Mouse (Mus musculus) lung, postnatal 25 days (tissue): Measurements from ENCODE around the gene Adamts8.

ENCODE experiments used
- DNase-seq: peaks from one replicate; pipeline ENCODE4 v3.0.0; 2022; ENCODE audit warnings: low spot score

Adamts8 gene

DNA sequence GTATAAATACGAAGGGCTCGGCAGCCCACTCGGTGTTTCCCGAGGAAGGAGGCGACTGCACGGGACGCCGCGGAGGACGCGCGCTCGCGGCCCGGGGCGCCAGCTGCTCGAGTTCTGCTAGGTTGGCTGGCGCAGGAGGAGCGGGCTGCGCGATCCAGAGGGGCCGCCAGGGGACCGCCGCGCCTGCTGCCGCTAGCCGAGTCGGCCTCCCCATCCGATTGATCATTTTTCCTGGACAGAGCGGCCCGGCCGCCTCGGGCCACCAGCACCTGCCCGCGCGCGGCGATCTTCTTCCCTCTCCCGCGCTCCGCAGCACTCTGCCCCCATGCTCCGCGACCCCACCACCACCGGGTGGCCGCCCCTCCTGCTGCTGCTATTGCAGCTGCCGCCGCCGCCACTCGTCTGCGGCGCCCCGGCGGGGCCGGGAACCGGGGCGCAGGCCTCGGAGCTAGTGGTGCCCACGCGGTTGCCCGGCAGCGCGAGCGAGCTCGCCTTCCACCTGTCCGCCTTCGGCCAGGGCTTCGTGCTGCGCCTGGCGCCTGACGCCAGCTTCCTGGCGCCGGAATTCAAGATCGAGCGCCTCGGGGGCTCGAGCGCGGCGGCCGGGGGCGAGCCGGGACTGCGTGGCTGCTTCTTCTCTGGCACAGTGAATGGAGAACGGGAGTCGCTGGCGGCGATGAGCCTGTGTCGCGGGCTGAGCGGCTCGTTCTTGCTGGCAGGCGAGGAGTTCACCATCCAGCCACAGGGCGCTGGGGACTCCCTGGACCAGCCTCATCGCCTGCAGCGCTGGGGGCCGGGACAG is at the start of gene Adamts8:
Adamts8 (plus strand) TSS at position 51 of the 802 bp plus-strand sequence.
- DNase-seq: no peak

DNA sequence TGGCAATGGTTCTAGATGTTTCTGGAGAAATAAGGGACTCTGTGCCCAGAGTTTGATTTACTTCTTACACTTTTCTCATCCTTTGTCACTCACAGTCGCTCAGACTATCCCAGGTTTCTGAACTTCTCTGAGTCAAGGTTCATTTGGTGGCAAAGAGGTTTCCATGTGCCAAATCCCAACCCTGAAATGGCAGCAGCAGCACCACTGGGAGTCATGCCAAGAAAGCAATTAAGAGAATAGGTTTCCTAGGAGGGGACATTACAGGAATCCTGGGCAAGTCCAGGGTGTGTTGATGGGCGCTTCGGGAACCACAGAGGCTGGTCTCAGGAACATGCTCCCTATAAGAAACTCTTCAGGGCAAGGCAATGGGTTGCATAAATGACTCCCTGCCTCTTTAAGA is 46.7 kb upstream of the Adamts8 start:
- no peak for DNase-seq

DNA sequence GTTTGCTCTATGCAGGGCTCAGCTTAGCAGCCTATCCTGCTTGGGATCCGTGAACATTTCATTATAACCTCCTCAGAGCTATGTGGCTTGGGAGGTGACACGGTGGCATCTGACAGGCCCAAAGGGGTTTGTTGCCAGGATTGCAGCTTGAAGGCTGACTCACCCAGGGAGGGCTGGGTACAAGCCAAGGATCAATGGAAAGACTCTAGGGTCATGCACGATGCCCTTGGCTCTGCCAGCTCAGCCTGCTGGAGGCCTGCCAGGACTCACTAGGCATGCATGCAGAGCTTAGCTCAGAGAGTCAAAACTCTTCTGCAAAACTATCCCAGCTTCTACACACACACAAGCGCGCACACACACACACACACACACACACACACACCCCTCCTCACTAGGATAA is 45.6 kb upstream of the Adamts8 start:
- DNase-seq: peak; percentile 71

DNA sequence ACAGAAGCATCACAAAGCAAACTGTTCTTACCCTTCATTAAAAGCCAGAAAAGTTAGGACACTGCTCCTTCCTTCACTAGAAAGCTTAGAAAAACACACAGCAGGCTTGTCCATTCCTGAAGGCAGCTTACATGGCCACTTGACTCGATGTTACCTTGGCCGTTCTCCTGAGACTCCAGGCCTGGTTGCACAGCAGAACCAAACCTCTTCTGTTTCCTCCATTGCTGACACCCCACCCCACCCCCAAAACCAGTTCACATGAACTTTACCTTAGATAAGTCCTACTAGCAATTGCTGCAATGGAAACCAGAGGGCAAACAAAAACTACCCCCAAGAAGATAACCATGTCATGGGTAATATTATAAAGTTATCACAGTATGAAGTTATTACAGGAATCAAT is 45.2 kb upstream of the Adamts8 start:
- DNase-seq: no peak

DNA sequence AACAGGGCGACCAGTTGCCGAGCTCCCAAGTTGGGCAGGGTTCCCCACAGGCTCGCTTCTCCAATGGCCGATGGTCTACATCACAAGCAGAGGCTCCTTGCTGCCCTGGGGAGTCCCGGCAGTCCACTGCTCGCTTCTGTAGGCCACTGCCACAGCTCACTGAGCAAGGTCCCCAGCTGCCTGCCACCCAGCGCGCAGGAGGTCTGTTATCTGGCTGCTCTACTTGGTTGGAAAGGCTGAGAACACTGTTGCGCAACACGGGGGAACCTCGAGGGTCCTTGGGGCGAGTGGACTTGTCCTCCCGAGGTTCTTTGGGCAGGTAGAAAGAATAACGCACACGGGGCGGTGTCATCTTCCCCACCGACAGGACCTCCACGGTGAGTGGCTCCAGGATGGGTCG is 40.2 kb upstream of the Adamts8 start:
- no peak for DNase-seq

DNA sequence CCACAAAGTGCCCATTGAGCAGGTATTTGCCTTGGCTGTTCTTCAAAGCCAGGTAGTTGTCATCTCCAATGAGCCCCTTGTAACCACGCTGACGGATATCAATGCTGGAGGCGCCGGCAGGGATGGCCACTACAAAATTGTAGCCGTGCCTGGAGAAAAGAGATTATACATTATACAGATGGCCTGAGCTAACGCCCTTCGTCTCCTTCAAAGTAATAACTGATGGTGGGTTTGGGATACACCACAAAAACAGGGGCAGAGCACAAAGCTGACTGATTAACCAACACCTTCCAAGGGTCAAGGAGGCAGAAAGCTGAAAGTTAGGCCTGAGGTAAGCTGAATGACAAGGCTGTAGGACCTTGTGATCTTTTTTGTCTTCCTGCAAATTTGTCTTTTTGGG is 39.7 kb upstream of the Adamts8 start:
- DNase-seq: no peak

DNA sequence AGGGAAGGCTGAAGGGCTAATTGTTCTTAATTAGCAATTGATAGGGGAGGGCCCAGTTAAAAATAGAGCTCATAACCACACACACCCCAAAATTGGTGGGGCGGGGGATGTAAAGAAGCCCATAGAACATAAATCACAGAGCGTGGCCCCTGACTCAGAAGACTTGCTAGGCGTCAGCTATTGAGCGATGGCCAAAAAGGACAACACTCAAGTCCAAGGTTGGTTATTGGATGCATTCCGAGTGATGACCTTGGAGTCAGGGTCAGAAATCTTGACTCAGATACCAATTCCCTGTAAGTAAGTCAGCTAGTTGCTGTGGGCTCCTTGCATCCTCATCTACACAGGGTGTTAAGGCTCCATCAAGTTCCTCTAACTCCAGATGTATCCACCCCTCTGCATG is 39.1 kb upstream of the Adamts8 start:
- no peak for DNase-seq

DNA sequence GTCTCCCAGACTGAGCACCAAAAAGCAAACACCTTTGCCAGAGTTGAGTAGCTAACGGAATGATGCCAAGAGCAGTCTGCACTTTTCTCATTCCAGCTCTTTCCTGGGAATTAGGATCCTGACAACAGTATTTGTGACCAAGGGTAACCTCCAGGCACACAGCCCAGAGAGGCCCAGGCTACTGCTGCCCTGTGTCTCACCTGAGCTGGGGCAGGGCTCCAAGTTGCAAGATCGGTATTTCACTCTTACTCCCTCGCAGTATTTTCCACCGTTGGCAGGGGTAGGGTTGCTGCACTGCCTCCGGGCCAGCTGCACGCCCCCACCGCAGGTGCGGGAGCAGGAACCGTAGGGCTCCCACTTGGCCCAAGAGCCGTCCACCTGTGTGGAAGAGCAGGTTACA is 36.5 kb upstream of the Adamts8 start:
- no peak for DNase-seq

DNA sequence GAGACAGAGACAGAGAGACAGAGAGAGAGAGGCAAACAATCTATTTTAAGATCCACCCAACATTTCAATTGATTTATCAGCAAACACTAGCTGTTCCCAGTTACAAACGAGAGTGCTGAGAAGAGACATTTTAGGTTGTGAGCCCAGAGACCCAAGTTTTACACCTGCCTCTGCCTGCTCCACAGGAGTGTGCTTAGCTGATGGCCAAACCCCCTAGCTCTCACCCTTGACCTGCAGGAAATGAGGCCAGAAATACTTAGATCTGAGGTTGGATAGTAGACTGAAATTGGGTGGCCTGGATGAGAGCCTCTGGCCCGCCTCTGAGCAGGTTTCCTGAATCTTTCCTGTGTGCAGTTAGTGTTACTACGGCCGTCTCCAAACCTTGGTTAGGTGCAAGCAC is 35.9 kb upstream of the Adamts8 start:
- no peak for DNase-seq

DNA sequence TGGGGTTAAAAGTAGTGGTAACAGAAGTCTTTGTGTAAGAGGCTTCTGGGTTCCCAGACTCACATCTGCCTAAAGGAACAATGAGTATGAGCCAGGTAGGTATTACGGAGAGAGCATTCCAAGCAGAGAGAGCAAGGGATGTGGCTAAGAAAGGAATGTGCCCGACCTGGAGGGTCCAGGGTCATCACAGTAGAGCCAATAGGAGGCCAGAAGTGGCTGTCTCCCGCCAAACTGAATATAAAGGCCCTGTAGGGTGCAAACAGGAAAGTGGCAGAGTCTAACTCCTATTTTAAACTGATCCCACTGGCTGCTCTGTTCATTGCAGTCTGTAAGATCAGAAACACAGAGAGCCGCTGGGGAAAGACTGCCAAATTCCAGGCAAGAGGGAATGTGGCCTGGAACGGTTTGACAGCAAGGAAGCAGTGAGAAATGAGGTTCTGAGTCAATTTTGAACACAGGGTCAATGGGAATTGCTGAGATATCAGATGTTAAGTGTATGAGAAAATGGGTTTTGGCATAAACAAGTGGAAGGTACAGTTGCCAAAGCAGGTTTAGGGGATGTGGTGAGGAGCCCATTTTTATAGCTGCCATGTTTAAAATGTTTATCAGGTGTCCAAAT is 34.6 kb upstream of the Adamts8 start:
- DNase-seq: peak; percentile 35

DNA sequence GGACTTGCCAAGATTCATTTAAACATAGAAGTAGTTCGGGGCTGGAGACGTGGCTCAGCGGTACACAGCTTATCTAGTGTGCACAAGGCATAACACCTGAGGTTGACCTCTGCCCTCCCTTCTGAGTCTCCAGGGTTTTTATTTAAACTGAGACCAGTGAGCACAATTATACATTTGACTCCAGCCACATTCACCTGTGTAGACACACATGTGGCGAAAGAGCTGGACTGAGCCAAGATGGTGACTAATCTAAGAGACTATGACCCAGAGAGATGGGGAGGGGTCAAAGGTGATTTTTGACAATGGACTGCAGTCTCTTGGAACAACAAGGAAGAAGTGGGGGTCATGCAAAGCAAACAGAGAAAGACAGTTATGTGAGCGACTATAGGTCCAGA is 34.1 kb upstream of the Adamts8 start:
- DNase-seq: no peak

DNA sequence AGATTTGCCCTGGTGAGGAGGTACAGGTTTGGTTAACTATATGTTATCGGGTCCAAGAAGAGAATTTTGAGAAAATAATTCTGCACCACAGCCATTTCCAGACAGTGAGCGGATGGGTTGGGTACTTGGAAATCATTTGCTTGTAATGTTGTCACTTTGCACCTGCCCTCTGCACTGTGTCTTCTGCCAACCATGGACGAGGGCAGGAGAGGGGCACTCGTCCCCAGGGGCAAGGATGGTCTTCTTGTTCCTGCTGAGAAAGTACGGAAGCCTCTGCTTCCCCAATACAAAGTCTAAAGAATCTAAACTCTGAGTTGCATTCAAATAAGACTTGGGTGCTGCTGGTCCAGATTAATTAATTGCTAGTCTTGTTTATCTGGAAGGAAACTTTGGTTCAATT is 33.4 kb upstream of the Adamts8 start:
- DNase-seq: no peak

DNA sequence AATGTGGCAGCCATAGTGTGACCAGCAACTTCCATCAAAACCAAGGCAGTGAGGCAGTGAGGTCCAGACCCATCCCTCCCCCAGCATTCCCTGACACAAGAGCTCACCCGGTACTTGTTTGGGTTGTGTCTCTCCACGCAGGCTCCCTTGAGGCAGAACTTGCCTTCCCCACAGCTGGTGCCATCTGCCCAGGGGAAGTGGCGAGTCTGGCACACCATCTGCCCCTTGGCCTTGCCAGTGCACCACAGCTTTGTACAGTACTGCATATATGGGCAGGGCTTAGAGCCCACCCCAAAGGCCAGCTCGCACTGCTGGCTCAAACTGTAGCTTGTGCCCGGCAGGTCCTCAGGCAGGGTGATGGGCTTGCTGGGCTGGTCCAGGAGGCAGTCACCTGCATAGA is 31.9 kb upstream of the Adamts8 start:
- no peak for DNase-seq

DNA sequence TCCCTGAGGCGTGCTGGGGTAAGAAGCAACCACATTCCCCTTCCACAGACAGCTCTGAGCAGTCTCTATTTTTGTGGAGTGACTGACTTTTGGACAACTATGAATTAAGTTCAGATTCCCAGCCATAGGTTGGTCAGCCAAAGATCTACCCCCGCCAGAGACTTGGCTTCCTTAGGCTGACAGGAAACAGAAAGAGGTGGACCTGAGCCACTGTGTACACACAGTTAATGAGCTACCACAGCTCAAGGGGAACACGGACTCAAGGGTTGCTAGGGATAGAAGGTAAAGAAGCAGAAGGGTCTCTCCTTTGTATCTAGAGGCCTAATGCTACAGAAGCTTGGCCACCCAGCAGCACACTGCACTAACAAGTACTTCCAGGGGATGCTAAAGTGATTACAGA is 30.2 kb upstream of the Adamts8 start:
- no peak for DNase-seq

DNA sequence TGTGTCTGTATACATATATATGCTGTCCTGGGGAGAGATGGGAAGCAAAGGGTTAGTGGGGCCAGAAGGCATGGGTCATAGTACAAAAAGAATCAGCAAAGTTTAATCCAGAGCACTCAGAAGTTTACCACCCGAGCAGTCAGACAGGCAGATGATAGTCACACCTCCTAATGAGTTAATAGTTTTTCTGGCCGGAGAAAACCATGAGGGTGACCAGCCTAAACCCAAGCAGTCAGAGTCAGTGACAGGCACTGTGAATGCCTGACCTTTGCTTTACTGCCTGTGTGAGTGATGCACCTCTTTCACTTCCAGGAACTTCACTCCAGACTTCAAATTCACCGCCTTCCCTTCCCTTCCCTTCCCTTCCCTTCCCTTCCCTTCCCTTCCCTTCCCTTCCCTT is 28.9 kb upstream of the Adamts8 start:
- no peak for DNase-seq

DNA sequence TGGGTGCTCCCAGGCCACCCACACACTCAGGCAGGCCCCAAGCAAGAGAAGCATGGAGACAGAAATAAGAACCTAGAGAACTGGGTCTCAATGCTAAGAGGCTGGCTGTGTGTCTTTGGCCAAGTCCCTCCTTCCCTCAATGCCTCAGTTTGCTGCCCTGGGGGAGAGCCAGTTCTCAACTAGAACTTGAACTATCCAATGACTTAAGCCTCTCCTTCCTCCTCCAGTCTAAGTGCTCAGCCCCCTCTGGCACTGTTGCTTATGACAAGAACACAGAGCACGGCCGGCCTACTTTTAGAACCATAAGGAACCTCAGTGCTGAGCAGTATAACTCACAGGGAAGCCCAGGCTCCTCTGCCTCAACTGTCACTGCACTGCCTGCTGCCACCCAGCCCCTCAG is 28.1 kb upstream of the Adamts8 start:
- DNase-seq: no peak

DNA sequence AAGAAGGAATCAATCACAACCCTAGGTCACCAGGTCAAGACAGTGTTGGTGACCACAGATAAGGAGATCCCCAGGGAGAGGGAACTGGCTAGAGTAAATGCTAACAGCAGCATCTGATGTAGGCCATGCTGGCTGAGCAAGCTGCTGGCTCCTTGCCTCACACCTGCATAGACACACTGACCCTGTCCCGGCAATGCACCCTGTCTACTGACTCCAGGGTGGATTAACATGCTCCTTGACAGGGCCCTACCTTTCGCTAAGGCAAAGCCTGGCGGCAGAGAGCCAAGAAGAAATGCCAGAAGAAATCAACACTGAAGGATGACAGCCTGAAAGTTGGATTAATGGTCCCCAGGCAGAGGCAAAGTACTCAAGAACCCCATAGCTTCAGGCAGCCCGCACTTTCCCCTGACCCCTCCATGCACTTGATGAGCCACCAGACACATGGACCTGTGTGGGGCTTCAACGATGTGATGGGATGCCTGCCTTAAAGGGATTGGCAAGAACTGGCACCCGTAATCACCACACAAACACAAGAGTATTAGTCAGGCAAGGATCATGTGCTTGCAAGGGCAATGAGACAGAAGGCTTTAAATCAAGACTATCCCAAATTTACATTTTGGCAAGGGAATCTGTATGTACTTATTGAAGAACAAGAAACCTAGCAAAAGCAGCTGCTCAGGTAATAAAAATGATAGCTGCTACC is 25.9 kb upstream of the Adamts8 start:
- no peak for DNase-seq

DNA sequence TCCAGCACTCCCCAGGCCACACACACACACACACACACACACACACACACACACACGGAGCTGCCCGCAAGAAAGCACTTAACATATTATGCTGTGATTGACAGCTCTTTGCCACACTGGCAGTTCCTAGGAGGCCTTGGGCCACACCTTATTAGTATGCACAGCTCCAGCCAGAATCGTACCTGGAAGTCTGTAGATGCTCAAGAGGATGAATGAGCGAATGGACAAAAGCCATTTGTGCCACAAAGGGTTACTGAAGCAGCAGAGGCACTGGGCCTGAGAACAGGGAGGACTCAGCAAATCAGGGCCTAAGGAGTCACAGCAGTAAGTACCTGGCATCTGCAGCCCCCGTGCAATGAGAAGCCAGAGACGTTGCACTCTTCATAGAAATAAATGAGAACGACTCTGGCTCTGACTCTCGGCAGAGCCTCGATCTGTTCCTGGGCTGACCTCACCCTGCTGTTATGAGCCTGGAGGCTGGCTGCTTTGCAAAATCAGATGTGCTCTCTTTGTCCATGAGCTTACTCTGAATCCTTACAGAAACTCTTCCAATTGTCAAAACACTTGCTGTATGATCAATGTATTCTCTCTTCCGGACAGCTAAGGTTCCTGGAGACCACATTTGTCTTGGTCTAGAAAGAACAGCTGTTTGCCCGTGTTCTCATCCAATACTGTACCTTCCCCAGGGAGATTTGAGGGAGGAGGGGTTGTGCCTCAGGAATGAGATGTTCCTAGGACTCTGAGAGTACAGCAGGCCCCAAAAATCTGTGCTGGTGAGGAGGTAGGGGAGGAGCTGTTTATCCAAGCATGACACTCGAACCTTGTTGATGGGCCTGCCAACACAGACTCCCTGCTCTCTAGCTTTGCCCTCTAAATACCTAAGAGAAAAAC is 23.7 kb upstream of the Adamts8 start:
- no peak for DNase-seq

DNA sequence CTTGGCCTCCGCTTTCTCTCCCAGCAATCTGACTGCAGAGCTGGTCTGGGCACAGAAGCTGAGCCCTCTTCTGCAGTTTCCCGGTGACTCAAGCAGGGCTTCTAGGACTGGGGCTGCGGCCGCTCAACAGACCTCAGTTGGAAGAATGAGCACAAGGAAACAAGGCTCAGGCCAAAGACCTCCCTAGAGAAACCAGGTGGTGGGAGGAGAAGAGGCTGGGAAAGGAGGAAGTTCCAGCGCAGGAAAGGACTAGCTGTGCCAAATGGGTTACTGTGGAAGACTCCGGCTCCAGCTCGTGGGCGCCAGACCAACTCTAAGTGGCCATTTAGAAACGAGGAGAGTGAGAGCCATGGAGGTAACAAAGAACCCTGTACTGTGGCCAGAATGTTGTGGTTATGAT is 22.7 kb upstream of the Adamts8 start:
- no peak for DNase-seq

DNA sequence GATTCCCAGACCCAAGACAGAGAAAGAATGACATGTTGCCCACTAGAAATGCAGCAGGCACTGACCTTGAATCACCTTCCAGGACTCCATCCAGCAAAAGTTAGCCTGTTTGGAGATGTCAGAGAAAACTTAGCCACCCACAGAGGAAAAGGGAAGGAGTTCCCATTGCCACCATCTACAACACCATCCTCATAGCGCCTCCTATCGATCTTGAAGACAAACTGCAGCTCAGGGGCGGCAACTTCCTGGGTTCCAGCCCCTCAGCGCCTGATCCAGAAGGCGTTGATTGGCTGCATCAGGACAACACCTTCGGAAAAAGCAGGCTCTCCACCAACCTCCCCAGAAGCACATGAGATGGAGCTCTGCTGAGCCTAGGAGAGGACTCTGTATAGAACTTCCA is 21.6 kb upstream of the Adamts8 start:
- DNase-seq: peak; percentile 40

DNA sequence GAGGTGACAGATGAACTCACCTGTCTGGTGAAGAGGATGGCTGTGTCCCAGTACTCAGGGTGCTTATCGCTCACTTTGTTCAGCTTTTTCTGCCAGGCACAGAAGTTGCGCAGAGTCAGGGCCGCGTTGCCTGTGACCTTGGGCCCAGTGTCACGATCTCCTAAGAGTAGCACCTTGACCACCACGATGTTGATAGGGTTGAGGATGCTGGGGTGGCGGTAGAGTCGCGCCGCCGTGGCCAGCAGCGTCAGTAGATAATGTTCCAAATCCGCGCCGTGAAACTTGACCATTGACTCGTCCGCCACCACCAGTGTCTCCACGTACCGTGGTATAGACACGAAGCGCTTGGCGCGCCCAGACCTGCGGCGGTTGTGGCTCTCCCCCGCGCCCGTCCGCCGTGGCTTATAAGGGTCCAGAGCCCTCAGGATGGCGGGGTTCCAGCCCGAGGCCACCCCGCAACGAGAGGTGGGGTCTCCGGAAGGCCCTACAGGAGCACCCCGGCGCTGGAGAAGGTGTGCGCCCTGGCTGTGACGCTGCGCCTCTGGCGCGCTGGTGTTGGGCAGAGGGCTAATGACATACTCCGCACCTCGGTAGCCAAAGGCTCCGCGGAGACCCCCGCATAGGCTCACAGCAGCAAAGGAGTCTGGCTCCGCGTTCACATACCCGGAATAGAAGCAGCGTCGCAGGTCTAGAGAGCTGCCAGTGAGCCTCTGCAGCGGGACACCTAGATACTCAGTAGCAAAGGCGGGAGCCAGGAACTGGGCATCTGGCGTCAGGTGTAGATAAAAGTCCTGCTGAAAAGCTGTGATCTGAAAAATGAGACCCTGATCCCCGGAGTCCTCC is 20.9 kb upstream of the Adamts8 start:
- no peak for DNase-seq
